Mouse (Mus musculus) forebrain, embryonic 10.5 days (tissue): Measurements from ENCODE around the gene Dnali1. TPM values are rescaled to one million over a fixed set of nuclear protein-coding genes. Genes with fewer than 3 reads are reported as not detected.
A peak's percentile ranks its signal among the peaks of the same experiment; 100 is the strongest.

Source experiments
- DNase-seq: peaks from one replicate; pipeline ENCODE4 v3.0.0-alpha.2; 2017; ENCODE audit warnings: low spot score; ENCODE audit errors: extremely low spot score
- H3K27ac ChIP-seq: fragments of 300-500 bp; sonication (generic); 2 replicates; pipeline ENCODE4 v1.5.1; 2016; ENCODE audit warnings: mild to moderate bottlenecking
- H3K27me3 ChIP-seq: fragments of 300-500 bp; sonication (generic); 2 replicates; pipeline ENCODE4 v1.6.1; 2016; ENCODE audit warnings: mild to moderate bottlenecking; ENCODE audit not compliant: poor library complexity, severe bottlenecking
- H3K36me3 ChIP-seq: fragments of 300-500 bp; sonication (generic); replicated peaks from 2 replicates; pipeline ENCODE4 v1.6.1; 2016; ENCODE audit warnings: mild to moderate bottlenecking, moderate library complexity
- H3K4me1 ChIP-seq: fragments of 300-500 bp; sonication (generic); 2 replicates; pipeline ENCODE4 v1.6.1; 2016
- H3K4me3 ChIP-seq: fragments of 300-500 bp; sonication (generic); 2 replicates; pipeline ENCODE4 v1.5.1; 2016; ENCODE audit warnings: mild to moderate bottlenecking, moderate library complexity
- H3K9me3 ChIP-seq: fragments of 300-500 bp; sonication (generic); 2 replicates; pipeline ENCODE4 v1.6.1; 2016; ENCODE audit warnings: mild to moderate bottlenecking, moderate library complexity
- WGBS: fragments of 180-500 bp; shearing (Covaris S2); methylation state at CpG from one replicate; pipeline ENCODE4 v1.1.7; 2016; 5-methylcytosine and 5-hydroxymethylcytosine counted together
- polyA plus RNA-seq: library from polyadenylated mRNA; unstranded; fragments of >200 nt; fragmentation: Nextera tagmentation; extraction: Ambion mirVana; gene quantifications from 2 replicates; pipeline ENCODE4 v1.2.1, GENCODE M21; 2016

The Dnali1 gene
- polyA plus RNA-seq, 1 experiment from 2014 or later: 0.30 TPM

DNA sequence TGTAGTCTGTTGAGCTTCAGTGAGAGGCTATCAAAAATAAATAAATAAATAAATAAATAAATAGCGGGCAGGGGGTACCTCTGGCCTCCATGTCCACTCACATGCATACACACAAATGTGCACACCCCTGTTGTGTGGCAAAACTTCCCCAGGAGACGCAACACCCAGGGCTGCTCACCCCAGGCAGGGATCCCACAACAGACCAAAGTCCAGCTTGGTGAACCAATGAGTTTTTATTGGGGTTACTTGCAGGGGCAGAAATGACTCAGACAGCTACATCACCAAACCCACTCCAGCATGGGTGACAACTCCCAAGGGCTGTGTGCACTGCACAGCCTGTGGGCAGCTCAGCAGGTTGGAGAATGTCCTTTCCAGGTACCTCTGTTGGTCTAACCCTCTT is 12.2 kb upstream of the Dnali1 start:
- WGBS: 85% methylated on average over 2 of the region's 2 CpGs
- Histone ChIP-seq H3K4me1 (no peaks in the 10 kb centered on the region), H3K27ac (no peak overlapping the region), H3K36me3 (peaks cover 86% of the 10 kb centered on the region), H3K27me3 (no peaks in the 10 kb centered on the region), H3K9me3 (no peaks in the 10 kb centered on the region), H3K4me3 (no peak overlapping the region)
- no peak for DNase-seq

DNA sequence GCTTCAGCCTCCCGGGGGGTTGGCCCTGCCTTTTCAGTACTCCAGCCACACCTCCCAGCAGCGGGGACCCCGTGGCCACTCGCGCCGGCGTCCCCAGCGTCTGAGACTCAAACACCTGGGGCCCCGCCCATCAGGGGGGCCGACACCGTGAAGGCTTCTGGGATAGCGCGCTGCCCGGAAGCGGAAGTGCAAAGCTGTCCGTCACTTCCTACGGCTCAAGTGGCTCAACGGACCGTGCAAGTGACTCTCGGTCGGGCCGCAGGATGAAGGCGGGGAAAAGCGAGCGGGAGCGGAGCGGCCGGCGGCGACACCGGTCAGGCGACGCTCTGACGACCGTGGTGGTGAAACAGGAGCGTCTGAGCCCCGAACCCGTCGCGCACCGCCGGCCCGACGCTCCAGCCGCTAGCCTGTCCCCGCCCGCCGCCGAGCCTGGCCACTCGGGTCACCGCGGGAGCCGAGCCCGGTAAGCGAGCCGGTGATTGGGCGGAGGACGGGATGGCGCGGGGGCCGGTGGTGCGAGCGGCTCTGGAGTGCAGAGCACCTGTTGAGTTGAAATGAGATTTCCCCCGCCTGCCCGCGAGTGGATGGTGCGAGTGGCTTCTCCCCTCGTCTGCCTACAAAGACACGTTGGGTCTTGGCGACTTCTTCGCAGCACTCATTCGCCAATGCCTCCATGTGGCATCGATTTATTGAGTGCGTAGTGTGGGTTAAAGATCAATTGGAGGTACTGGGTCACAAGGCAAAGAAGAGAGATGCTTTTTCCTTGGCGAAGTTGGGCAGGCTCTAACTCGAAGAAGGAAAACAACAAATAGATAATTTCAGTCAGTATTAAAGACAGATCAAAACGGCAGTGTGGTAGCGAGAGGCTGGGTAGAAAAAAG is 1.2 kb upstream of the Dnali1 start, which contains the start of gene Snip1:
Snip1 (plus strand) TSS at position 183 of the 881 bp plus-strand sequence.
- peak within 1 kb of the TSS; percentile 87 for H3K27ac ChIP-seq
- H3K9me3 ChIP-seq: no peaks in the 10 kb centered on the region
- DNase-seq: peak; percentile 94
- peaks cover 28% of the 10 kb centered on the region for H3K4me1 ChIP-seq
- 1% methylated on average over 78 of the region's 78 CpGs for WGBS
- H3K36me3 ChIP-seq: peaks cover 38% of the 10 kb centered on the region
- no peaks in the 10 kb centered on the region; the same call in 1 of the 2 replicates for H3K27me3 ChIP-seq
- H3K4me3 ChIP-seq: peak within 1 kb of the TSS; percentile 94

DNA sequence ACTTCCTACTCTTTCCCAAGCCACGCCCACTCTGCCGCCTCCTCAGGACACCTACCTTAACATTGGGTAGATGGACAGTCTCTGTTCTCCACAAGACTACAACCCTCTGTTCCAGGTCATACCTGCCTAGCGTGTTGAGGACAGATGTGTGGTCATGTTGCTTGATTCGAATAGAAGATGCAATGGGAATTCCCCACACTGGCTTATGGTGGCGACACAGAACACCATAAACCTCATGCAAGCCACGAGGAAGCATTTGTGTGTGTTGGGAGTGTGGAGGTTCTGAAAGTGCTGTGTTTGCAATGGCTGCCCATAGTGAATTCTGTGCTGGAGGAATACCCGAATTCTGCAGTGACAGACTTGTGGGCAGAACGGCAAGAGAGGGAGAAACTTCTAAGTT is 1.7 kb downstream of the Dnali1 start:
- Histone ChIP-seq H3K4me1 (peaks cover 33% of the 10 kb centered on the region), H3K27ac (no peak overlapping the region), H3K4me3 (no peak overlapping the region), H3K36me3 (peaks cover 9% of the 10 kb centered on the region), H3K9me3 (no peaks in the 10 kb centered on the region), H3K27me3 (no peaks in the 10 kb centered on the region; the same call in 1 of the 2 replicates)
- 76% methylated on average over 8 of the region's 8 CpGs for whole genome bisulfite sequencing
- DNase-seq: no peak

DNA sequence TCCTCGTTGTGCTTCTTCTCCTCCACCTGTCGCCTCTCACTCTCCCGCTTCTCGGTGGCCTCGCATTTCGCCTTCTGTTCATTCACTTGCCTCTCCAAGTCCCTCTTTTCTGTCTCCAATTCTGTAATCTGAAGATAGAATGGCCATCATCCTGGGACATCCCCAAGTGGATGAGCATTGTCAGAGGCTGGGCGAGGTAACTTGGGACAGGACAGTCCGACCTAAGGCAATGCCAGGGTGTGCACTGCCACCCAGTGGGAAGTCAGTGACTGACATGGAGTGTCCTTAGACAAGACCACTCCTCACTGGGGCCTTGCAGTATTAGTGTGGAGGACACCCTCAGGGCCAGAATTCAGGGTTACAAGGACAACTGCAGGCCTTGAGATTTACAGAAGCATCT is 6.5 kb downstream of the Dnali1 start:
- H3K4me1 ChIP-seq: peaks cover 30% of the 10 kb centered on the region
- DNase-seq: peak; percentile 72
- no peaks in the 10 kb centered on the region for H3K9me3 ChIP-seq
- peak overlapping the region; percentile 41 for H3K4me3 ChIP-seq
- H3K27ac ChIP-seq: peak overlapping the region; percentile 40; the same call in 1 of the 2 replicates
- 2% methylated on average over 8 of the region's 8 CpGs for WGBS
- H3K27me3 ChIP-seq: no peaks in the 10 kb centered on the region
- peaks cover 23% of the 10 kb centered on the region for H3K36me3 ChIP-seq

DNA sequence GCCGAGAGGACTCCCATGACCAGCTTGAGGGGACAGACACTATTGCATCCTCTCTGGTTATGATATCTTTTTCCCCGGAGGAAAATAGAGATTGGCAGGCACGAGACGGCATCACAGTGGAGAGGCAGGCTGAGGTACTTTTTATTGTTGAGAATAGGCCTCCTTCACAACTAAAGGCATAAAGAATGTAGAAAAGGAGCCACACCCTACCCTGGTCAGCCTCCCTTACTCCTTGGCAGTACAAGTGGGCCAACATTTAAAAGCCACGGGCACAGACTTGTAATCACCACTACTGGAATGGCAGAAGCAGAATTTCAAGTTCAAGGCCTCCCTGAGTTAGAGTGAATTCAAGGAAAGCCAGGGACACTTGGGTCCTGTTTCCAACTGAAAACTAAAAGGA is 7.5 kb downstream of the Dnali1 start:
- H3K27ac ChIP-seq: 0 out of 2 replicates have a peak overlapping the region, but pooled peaks have one; percentile 1
- peaks cover 33% of the 10 kb centered on the region for H3K36me3 ChIP-seq
- H3K4me1 ChIP-seq: peaks cover 30% of the 10 kb centered on the region
- 63% methylated on average over 5 of the region's 5 CpGs for WGBS
- no peaks in the 10 kb centered on the region for H3K9me3 ChIP-seq
- no peaks in the 10 kb centered on the region for H3K27me3 ChIP-seq
- no peak overlapping the region for H3K4me3 ChIP-seq
- no peak for DNase-seq

DNA sequence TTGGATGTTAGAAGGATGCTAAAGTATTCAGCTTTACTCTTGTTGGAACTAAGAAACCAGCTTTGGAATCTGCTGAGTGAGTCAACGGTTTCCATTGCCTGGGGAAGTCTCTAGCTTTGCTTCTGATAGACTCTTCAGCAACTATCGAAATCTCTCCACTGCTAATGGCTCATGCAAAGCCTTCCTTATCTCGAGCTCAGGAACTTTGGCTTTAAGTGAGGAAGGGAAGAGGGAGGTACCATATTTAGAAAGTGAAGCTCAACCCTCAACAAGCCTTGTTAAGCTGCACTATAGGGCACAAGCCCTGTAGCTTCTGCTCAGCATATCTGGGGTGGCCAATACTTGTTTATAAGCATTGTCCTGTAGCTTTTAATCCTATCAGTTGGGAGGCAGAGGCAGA is 8.2 kb downstream of the Dnali1 start:
- DNase-seq: no peak
- Histone ChIP-seq H3K36me3 (peaks cover 41% of the 10 kb centered on the region), H3K9me3 (no peaks in the 10 kb centered on the region), H3K27ac (0 out of 2 replicates have a peak overlapping the region, but pooled peaks have one; percentile 1), H3K27me3 (no peaks in the 10 kb centered on the region), H3K4me1 (peaks cover 30% of the 10 kb centered on the region), H3K4me3 (no peak overlapping the region)
- WGBS: 57% methylated on average over 3 of the region's 3 CpGs

DNA sequence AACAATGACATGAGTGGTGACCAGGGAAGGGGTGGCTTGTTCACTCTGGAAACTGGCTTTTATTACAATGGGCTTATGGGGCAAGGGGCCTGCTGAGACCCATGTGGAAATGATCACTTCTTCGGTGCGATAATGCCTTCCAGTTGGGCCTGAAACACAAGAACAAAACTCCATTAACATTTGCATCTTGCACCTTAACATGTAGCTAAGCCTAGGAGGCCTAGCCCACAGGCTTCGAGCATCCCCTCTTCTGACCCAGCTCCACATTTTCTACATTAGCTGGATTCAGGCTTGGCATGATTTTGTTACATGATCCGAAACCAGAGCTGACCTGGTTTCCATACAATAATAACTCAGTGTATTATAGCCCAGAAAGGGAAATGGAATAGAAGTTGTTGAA is 9.0 kb downstream of the Dnali1 start:
- H3K27me3 ChIP-seq: no peaks in the 10 kb centered on the region
- H3K27ac ChIP-seq: no peak overlapping the region
- no peak for DNase-seq
- H3K9me3 ChIP-seq: no peaks in the 10 kb centered on the region
- H3K4me1 ChIP-seq: peaks cover 30% of the 10 kb centered on the region
- no peak overlapping the region for H3K4me3 ChIP-seq
- 69% methylated on average over 4 of the region's 4 CpGs for WGBS
- H3K36me3 ChIP-seq: peaks cover 49% of the 10 kb centered on the region

DNA sequence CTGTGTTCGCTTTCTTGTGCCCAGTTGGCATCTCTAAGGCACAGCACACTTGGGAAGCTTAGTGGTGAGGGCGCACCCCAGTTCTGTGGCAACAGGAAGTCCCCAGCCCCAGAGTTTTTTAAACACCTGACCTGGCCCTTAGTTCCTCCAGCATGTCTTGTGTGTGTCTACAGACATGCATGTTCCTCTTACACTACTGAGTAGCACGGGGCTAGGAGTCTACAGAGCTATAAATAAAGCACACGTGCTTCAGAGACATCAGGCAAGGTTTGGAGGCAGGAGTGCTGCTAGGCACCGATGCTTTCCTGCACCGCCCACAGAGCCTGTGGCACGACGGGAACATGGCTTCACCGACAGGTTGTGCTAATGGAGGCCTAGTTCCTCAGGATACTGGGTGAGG is 10.1 kb downstream of the Dnali1 start:
- H3K4me3 ChIP-seq: no peak overlapping the region
- 93% methylated on average over 9 of the region's 9 CpGs for WGBS
- H3K36me3 ChIP-seq: peaks cover 59% of the 10 kb centered on the region
- H3K9me3 ChIP-seq: no peaks in the 10 kb centered on the region
- H3K27ac ChIP-seq: no peak overlapping the region
- H3K27me3 ChIP-seq: no peaks in the 10 kb centered on the region
- DNase-seq: no peak
- peaks cover 30% of the 10 kb centered on the region for H3K4me1 ChIP-seq

DNA sequence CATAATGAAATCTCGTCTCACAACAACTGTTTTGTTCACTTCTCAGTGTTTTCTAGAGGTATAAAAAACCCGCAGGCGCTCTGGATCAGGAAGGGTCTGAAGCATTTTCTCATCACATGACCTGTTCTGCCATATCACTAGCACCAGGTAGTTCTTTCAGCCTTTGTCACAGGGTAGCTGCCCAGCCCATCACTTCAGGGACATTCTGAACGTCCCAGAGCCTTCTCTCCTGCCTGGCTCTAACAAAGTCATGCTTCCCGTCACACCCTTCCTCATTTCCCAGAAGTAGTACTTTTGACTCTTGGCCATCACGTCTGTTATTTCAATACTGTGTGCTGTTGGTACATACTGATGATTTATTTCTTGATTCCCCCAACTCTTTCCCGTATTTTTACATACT is 21.0 kb downstream of the Dnali1 start:
- peaks cover 99% of the 10 kb centered on the region for H3K36me3 ChIP-seq
- DNase-seq: no peak
- WGBS: 91% methylated on average over 7 of the region's 7 CpGs

DNA sequence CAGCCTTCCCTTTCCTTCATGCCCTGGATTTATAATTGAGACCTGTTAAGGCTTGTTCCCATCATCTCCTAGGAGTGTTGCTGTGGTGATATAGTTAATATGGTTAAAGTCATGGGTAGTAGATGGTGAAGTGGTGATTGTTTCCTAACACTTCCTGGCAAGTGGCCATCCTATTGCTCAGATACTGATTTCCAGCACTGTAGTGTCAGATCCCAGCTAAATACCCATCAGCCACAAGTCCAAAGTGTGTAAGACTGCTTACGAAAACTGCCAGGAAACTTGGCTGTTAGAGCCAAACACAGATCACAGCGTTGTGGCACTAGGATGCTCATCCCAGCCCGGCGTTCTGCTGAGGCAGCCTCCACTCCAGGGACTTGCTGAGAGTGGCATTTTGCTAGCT is 31.2 kb downstream of the Dnali1 start:
- DNase-seq: no peak
- Histone ChIP-seq H3K9me3 (no peaks in the 10 kb centered on the region), H3K4me3 (no peak overlapping the region), H3K27ac (no peak overlapping the region), H3K27me3 (no peaks in the 10 kb centered on the region), H3K4me1 (peaks cover 19% of the 10 kb centered on the region), H3K36me3 (peaks cover 79% of the 10 kb centered on the region)
- 94% methylated on average over 4 of the region's 4 CpGs for WGBS

More for the DNA sequence above, 21.0 kb downstream of the Dnali1 start:
- no peak overlapping the region for H3K4me3 ChIP-seq
- no peaks in the 10 kb centered on the region for H3K9me3 ChIP-seq
- H3K27me3 ChIP-seq: no peaks in the 10 kb centered on the region
- no peaks in the 10 kb centered on the region for H3K4me1 ChIP-seq
- H3K27ac ChIP-seq: no peak overlapping the region

DNA sequence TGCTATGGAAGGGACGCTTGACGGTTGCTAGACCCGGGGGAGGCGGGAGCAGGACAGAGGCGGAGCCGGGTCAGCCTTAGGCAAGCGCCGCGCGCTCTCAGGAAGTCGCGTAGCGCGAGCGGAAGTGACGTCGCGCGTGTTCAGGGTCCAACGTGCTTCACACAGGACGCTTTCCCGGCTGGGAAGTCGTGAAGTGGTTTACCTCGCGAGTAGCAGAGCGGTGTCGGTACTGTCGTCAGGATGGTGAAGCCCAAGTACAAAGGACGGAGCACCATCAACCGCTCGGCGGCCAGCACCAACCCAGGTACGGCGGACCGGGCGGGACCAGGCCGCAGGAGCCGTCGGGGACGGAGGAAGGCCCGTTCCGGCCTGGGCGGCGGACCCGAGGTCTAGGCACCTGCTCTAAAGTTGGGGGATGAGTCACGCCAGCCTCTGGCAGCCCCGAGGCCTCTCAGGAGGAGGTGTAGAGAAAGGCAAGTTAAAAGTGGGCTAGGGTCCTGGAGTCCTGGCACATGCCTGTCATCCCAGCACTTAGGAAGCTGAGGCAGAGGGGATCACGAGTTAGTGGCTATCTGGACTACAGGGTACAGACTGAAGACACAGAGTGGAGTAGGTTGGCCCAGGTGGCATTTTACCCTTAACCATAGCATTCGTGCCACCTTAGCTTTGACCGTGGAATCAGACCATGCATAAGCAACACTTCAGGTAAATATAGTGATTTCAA is 35.5 kb downstream of the Dnali1 start:
- H3K4me3 ChIP-seq: peak overlapping the region; percentile 90
- peak overlapping the region; percentile 88 for H3K27ac ChIP-seq
- H3K4me1 ChIP-seq: peaks cover 21% of the 10 kb centered on the region
- under 1% methylated on average over 50 of the region's 50 CpGs for WGBS
- peaks cover 5% of the 10 kb centered on the region; the same call in 1 of the 2 replicates for H3K27me3 ChIP-seq
- peak; percentile 97 for DNase-seq
- peaks cover 37% of the 10 kb centered on the region for H3K36me3 ChIP-seq
- H3K9me3 ChIP-seq: no peaks in the 10 kb centered on the region

DNA sequence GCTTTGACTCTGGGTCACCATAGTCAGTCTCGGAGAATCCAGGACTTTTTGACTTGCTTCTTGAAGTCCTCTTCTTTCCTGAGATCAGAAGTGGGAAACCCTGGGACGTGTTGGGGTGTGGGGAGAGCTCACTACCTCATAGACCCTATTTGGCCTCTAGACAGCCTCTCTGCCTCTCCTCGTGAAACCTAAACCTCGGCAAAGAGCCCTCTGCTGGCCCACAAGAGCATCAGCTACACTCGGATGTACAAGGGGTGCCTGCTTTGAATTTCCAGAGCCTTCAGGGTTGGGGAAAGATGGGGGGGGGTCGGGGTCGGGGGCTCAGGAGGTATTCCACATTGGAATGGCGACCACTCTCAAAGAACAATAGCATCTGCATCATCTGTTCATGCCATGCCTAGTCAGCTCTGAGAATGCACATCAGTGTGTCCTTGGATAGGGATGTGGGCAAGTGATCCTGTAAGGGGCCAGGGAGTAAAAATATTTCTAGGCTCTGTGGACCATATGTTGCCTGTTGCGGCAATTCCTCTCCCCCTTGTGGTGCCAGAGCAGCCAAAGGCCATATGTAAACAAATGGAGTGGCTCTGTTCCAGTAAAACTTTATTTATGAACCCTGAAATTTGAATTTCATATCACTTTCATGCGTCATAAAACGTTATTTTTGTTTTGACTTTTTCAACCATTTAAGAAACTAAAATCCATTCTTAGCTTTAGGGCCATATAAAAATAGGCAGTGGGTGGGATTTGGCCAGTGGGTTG is 44.5 kb downstream of the Dnali1 start:
- no peak overlapping the region for H3K27ac ChIP-seq
- no peak overlapping the region for H3K4me3 ChIP-seq
- H3K36me3 ChIP-seq: no peaks in the 10 kb centered on the region
- 37% methylated on average over 11 of the region's 11 CpGs for WGBS
- peaks cover 7% of the 10 kb centered on the region; the same call in 1 of the 2 replicates for H3K4me1 ChIP-seq
- H3K9me3 ChIP-seq: no peaks in the 10 kb centered on the region
- no peak for DNase-seq
- H3K27me3 ChIP-seq: peaks cover 8% of the 10 kb centered on the region
